Mouse (Mus musculus) thymus, adult 2 months (tissue): Measurements from ENCODE around the gene P2ry6.

Experiments used
- CTCF ChIP-seq: fragments of 200-500 bp; IDR thresholded peaks from 2 replicates; pipeline ENCODE4 v1.5.1; 2012; ENCODE audit warnings: mild to moderate bottlenecking, control low read depth, low read length, moderate library complexity, borderline replicate concordance; ENCODE audit not compliant: control insufficient read depth, poor library complexity, insufficient read depth; ENCODE audit errors: extremely low read depth
- POLR2A ChIP-seq: fragments of 200-500 bp; IDR thresholded peaks from 2 replicates; pipeline ENCODE4 v1.6.1; 2012; ENCODE audit warnings: mild to moderate bottlenecking, low read length, control low read depth, moderate library complexity; ENCODE audit not compliant: control insufficient read depth, poor library complexity, insufficient read depth; ENCODE audit errors: extremely low read depth

GRCm38 (mm10) chr7:100922907-100923306 lies 51.5 kb downstream of the P2ry6 start:
- TF ChIP-seq POLR2A: no peak
- no peak for TF ChIP-seq CTCF
